Mouse (Mus musculus) urinary bladder, postnatal 36 days (tissue): Measurements from ENCODE around the gene Tia1.

Experiments
- DNase-seq, 2 experiments: peaks; one replicate each; pipeline ENCODE4 v3.0.0; 2022; ENCODE audit warnings: low spot score in 2 of 2, mixed read lengths in 1 of 2

The Tia1 gene

DNA sequence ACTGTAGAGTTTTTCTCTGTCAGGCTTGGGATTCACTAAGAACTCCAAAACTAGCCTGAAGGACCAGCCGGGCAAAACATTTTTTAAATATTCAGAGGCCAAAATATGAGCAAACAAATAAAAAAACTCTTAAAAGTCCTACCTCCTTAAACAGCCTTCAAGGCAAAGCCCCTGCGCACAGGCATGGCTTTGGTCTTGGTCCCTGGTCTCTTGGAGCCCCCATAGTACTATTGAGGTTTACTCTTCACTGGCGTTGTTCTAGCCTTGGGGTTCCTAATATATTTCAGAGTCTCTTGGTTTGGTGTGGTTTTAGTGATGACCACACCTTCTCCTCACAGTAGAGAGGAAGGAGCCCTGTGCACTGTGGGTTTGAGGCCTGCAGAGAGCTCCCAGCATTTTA is 27.5 kb downstream of the Tia1 start:
- DNase-seq = no peak

DNA sequence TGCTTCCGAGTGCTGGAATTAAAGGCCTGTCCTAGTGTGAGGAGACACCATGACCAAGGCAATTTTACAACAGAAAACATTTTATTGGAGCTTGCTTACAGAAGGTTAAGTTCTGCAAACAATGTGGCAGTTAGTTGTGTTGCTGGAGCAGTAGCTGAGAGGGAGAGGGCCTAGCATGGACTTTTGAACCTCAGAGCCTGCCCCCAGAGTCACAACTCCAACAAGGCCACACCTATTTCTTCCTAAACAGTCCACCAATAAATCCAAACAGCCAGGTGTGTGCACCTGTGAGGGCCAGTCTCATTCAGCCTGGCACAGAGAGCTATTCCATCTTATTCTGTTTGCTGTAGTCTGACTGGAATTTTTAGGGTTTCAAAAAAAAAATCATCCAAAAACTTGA is 29.7 kb downstream of the Tia1 start:
- no peak for DNase-seq

DNA sequence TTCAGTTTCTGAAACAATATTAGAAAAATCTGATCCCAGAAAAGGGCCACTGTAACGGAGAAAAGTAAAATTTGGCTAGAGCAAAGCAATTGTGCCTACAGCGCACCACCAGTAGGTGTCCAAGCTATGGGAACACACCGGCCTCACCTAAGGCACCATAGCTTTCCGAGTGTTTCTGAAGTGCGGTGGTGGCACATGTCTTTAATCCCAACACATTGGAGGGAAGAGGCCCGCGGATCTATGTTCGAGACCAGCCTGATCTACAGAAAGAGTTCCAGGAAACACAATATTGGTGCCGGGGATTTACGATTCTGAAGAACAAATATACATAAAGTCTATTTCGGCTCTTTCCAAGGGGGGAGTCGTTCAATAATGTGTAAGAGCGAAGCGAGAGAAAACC is 33.7 kb downstream of the Tia1 start:
- peak in 1 of 2 experiments; percentile 43 for DNase-seq

DNA sequence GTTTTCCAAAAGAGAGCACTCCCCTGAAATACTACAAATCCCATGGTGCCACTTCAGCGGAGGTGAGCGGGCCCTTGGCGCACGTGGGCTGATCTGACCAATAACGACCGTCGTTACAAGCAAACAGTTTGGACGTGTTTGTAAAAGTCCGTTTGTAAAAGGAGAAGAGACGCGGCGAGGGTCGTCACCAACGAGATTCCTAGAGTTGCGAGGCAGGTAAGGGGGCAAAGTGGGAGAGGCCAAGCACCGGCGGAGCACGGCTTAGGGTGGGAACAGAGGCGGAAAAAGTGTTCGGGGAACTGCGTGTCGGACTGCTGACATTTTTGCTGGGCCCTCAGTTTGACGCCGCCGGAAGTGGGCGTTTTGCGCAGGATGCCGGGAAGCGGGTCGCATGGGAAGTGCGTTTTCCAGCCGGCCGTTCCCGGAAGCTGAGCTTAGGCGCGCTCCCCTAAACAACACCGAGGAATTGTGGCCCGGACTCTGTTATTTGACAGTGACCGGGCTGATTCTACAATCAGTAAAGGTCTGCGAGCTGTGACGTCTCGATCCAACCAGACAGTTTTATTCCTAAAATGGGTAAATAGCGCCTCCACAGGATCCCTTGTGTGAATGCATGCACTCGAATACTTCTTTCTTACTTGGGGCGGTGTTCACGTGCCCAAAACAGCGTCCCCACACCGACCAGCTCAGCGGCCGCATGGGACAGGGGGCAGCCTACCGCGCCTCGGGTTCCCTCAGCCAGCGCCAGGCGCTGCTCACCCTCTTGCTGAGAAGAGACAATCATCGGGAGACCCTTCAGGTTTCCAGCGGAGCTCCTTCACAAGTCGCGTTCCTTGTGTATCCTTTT is 34.5 kb downstream of the Tia1 start, which contains the start of gene C87436:
Gene C87436, plus strand, starts transcription at position 103 of the 847 bp plus-strand sequence.
- DNase-seq = peak; percentile 94 to 95

DNA sequence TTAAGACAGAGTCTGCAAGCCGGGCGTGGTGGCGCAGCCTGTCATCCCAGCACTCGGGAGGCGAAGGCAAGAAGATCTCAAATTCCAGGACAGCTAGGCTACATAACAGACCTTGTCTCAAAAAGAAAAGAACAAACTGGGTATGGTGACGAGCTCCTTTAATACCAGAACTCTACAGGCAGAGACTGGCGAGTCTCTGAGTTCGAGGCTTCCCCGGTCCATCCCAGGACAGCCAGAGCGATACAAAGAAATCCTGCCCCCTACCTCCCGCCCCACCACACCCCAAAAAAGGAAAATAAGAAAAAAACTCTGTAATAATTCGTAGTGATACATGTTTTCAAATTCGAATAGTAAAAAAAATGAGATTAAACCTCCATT is 35.1 kb downstream of the Tia1 start:
- no peak for DNase-seq

DNA sequence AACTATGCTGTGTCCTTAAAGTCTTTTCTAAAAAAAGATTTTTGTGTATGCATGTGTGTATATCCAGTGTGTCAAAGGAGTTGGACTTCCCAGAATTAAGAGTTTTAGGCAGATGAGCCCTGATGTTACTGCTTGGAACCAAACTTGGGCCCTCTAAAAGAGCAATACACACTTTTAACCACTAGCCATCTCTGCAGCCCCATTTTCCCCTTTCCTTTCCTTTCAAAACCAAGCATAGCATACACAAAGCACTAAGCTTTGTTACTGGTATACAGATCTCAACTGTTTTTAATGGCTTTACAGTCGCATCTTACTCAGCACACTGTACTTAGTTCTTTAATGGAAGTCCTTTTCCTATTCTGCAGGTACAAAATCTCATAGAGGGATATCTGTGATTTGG is 35.5 kb downstream of the Tia1 start:
- DNase-seq = no peak

DNA sequence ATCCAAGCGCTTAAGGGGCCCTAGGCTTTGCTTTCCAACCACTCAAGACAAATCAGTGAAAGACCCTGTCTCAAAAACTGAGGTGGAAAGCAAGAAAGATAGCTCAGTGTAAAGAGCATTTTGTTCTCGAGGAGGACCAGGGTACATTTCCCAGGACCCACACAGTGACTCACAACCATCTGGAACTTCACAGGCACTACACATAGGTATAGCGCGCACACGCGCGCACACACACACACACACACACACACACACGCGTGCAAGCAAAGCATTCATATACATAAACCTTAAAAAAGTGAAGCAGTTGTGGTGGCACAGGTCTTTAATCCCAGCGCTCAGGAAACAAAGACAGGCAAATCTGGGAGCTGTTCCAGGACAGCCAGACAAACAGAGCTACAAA is 37.6 kb downstream of the Tia1 start:
- no peak for DNase-seq

DNA sequence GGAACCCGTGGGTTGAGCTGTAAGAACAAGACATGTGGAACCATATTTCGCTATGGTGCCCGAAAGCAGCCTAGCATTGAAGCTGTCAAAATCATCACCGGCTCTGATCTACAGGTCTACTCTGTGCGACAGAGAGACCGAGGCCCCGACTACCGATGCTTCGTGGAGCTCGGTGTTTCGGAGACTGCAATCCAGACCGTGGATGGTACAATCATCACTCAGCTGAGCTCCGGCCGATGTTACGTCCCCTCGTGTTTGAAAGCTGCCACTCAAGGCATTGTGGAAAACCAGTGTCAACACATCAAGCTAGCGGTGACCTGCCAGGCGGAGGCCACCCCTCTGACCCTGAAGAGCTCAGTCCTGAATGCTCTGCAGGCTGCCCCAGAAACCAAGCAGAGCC is 41.5 kb downstream of the Tia1 start:
- DNase-seq = no peak

DNA sequence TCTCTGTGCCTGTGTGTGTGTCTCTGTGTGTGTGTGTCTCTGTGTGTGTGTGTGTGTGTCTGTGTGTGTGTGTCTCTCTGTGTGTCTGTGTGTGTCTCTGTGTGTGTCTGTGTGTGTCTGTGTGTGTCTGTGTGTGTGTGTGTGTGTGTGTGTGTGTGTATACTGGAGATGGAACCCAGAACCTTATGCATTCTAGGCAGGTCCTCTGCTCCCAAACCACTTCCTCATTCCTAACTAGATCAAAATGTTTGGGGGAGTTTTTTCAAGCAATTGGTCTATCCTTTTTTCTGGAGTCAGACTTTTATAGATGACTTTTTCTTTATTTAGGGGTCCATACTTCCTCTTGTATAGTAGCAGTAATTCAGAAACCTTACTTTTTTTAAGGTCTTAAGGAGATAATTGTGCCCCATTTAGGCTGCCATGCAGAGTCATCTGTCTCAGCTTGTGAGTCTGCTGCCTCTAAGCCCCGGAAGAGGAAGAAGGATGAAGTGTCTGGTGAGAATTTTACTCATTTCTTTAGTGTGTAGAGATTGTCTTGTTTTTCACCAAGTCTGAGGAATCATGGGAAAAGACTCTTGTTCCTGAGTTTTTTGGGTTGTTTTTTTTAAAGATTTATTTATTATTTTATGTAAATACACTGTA is 43.0 kb downstream of the Tia1 start:
- DNase-seq = no peak

DNA sequence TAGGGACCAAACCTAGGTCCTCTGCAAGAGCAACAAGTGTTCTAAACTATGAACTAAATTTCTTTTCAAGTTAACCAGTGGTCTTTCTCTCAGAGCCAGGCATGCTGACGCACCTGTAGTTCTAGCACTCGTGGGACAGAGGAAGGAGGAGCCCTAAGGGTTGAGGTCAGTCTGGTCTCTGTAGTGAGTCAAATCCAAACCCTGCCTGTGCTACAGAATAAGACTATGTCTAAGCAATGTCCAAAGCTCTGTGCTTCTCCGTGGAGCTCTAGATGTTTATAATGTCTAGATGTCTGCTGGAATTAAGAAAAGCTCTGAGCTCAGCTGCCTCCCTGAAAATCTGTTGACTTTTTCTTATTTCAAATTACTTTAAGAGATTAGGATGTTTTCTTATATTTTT is 52.7 kb downstream of the Tia1 start:
- no peak for DNase-seq

DNA sequence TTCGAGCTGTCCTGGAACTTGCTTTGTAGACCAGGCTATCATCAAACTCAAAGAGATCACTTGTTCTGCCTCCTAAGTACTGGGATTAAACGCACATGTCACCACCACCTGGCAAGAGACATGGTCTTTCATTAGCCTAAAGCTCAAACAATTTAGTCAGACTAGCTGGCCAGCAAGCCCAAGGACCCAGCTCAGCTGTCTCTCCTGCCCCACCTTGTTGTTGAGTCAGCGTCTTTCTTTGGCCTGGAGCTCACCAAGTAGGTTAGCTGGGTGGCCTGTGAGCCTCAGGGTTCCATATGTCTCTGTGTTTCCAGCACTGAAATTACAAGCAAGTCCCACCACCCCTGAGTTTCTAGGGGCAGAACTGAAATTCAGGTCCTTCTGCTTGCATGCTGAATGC is 59.1 kb downstream of the Tia1 start:
- DNase-seq = no peak

DNA sequence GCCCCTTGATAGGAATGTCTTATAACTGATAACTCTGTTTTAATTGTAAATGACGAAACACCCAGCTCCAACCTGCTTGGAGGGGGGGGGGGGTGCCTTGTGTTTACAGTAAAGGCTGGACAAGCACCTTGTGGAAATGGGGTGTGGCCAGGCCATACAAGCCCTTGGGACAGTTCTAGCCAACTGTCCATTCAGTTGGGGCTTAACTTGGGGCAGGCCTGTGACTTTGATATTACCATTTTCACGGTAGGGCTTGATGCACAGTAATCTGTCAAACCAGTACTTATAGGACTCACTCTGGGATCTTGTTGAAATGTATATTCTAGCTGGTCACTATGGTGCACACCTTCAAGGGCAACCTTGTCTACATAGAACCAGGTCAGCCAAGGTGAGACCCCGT is 67.3 kb downstream of the Tia1 start:
- no peak for DNase-seq

DNA sequence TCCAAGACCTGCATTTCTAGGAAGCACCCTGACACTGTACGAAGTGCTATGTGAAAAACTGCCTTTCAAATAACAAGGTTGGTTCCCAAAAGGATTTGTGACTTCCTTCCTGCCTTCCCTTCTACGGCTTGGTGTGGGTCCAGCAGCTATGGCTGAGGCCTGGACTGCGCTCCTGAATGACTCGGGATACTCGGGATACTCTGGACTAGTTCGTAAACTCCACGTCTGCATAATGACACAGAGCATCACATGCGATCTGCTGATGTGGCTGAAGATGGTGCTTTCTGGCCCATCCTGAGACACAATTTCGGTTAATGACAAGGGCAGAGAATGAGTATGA is 67.7 kb downstream of the Tia1 start:
- DNase-seq = no peak

DNA sequence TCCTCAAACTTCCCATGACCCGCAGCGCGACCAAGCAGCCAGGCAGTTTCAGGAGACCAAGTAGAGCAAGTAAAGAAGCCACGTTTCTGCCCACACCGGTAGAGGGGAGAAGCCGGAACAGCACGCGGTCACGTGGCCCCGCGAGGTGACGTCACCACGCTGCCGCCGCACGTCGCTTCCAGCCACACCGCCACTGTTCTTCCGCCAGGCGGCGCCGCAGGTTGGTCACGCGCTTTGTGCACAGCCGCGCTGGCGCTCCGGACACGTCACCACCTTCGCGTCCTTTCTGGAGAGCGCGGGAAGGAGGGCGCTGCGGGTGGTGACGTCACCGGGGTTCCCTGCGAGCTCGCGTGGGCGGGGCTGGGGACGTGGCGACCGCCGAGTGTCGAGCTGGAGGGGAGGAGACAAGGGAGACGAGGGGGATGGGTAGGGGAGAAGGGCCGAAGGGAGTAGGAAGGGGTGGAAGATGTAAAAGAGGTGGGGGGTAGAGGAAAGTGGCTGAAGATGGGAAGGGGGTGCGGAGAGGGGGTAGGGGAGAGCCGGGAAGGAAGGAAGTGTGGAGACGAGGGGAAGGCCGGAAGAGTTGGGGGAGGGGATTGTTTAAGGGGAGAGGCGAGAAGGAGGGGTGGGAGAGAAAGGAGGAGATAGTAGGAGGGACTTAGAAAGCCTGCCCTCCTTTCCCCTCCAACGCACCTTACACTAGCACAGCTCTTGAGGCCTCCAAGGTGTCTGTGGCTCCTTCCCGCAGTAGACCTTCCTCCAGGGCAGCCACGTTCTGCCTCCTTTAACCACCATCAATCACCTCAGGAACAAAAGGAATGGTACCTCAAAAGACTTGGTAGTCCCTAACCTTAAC is 68.3 kb downstream of the Tia1 start:
- peak; percentile 99 to 100 for DNase-seq

DNA sequence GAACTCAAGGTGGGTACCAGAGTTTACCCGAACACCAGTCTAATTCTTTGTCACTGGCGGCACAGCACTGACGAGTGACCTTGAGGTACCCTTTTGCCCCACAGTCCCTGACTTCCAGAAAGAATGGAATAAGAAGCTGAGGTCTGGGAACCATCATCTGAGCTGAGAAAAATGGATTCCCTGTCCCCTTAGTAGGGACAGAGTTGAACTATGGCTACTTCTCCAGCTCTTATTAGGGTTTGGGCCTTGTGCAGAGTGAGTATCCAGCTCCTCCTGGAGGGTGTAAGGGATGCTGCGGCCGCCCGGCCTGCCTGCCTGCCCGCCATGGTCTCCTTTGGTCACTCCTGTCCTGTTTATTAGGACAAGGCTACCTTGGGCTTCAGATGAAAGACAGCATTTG is 69.1 kb downstream of the Tia1 start:
- no peak for DNase-seq

DNA sequence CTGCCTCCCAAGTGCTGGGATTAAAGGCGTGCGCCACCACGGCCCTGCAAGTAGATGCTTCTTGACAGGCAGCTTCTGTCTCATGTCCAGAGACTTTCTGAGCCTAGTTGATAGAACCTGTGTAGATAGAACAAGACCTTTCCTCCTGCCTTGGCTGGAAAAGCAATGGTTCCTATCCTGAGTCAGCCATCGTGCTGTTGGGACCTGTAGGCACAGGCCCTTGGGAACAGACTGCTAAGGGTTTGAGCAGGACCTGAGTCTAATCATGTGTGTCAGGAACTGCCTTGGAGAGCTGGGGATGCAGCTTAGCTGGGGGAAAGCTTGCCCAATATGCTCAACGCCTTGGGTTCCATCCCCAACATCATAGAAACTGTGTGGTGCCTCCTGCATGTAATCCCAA is 70.1 kb downstream of the Tia1 start:
- DNase-seq = no peak

DNA sequence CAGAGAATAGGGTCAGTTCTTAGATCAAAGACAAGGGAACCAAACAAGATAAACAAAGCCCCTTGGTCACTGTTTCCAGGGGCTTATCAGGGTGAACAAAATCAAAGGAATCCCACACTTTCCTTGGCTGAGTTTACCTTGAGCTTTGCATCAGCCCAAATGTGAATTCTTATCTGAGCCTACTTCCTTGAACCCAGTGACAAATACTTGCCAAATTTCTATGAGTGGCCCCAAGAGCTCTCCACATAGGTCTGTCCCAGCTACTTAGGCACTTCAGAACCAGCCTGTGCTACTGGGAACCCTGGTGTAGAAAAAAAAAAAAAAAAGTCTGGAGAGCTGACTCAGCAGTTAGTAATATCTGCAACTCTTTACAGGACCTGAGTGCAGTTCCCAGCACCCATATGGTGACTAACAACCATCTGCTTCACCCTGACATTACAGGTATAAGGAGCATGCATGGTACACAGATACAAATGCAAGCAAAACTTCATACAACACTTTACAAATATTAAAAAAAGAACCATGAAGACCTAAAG is 70.7 kb downstream of the Tia1 start:
- no peak for DNase-seq

DNA sequence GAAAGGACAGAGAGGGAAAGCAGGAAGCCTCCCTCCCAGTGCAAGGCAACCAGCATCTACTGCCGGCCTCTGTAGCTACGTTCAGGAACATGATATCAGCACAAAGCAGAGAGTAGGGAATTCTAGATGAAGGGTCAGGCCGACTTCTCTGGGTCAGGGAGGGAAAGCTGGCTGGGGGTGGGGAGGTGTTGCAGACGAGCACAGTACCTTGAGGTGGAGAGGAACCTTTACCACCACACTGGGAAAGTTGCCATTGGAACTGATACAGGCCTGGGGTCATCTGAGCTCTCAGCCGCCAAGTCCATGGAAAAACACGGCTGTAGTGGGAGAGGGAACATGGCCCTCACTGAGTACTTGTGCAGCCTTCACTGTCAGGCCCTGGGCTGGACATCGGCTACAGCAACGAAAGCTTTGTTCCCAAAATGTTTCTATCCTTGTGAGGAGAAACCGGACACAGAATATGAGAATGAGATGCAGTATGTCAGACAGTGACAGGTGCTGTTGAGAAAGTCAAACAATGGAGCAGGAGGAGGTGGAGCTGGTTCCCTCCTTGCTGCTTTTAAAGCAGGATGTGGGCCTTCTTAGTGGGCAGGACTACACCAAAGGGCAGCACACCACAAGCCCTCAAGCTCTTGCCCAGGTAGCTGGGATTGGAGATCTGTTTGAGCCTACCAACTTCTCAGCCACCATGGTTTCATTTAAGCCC is 71.6 kb downstream of the Tia1 start:
- no peak for DNase-seq

DNA sequence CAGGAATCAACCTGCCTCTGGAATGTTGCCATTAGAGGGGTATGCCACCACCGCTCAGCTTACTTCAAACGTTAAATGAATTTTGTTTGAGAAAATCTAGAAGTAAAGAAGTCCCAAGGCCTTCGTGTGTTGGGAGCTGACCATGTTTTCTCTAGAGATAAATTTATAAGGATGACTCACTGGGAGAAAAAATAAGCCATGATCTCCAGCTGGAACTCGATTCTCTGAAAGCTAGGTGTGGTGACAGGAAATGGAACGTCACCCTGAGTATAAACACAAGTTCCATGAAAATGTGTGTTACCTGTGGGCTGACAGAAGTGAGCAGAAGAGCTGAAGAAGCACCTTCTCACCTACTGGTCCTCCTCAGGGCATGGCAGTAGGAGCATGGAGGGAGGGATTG is 72.9 kb downstream of the Tia1 start:
- DNase-seq = no peak

DNA sequence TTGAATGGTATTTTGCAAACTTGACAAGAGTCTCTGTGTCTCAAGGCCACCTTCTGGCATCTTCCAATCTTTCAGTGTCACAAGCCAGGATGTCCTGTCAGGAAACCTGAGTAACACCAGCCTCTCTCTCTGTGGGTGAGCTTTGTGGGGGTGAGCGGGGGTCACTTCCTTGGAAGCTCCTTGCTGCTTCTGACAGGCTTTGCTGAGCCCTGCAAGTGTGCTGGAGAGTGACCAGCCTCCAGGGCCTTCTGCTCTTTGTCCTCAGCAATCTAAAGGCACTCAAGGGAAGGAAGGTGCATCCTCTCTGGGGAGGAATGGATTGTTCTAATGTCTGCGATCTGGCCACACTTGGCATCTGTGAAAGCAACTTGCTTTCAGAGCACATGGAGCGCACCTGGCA is 75.3 kb downstream of the Tia1 start:
- DNase-seq = no peak

DNA sequence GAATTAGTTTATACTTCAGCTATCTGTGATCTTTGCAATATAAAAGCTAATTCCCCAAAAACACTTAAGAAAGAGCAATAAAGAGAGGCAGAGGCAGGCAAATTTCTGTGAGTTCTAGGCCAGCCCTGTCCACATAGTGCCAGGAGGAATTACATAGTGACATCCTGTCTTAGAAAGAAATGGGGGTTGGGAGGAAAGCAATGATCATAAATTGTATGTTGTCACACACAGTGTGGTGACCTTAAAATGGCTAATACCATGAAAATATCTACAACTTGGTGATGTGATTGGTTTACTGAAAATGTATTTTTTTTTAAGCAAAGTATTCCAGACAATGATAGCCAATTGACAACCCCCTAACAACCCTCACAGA is 75.8 kb downstream of the Tia1 start:
- no peak for DNase-seq
